Mouse (Mus musculus) ZHBTc4 (cell line): ENCODE results near the gene Thada.
"Not testable (repeated sequence)": the region's sequence is repeated elsewhere in the genome, so short reads cannot be mapped to it uniquely, and the experiment has no call there.

Experiments used
- DNase-seq: peaks from one replicate; pipeline ENCODE4 v3.0.0-alpha.2; 2011; ENCODE audit warnings: low read depth, low spot score

The Thada gene

DNA sequence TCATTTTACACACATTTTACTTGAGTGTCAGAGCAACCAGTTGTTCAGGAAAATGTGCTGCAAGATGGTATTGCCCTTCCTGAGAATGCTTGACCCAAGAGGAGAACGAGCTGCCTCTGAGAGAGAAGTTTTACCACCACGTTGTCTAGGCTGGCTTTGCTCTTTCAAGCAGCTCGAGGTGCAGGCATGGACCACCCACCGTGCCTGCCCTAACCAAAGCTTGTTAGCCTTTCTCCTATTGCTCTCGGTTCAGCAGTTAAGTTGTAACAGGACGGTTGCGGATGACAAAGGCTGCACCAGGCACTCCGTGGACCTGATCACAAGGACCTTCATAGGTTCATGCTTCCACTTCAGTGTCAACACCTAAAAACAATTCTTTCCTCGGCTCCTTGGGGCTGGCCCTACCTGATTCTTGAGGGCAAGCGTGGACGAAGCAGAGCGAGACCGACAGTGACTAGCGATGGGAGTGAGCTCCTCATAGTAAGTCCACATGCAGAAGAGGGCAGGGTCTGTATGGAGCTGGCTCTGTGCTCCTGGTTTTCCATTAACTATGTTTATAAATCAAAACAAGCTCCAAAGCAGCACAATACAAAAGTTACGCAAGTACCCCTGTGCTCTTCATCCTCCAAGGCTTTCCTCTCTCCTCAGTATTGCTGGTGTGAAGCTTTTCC lies 241.7 kb downstream of the Thada start:
- DNase-seq, result no peak

DNA sequence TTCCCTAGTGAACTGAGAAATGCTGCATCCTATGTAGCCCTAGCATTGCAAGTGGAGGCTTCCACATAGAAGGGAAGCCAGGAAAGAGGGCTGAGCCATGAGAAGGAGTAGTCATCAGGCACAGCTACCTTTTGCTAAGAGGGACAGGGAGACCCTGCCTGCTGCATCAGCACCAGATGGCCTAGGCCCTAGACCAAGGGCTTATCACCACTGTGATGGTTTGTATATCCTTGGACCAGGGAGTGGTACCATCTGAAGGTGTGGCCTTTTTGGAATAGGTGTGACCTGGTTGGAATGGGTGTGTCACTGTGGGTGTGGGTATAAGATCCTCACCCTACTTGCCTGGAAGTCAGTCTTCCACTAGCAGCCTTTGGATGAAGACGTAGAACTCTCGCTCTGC lies 247.2 kb downstream of the Thada start:
- not testable (repeated sequence) for DNase-seq

DNA sequence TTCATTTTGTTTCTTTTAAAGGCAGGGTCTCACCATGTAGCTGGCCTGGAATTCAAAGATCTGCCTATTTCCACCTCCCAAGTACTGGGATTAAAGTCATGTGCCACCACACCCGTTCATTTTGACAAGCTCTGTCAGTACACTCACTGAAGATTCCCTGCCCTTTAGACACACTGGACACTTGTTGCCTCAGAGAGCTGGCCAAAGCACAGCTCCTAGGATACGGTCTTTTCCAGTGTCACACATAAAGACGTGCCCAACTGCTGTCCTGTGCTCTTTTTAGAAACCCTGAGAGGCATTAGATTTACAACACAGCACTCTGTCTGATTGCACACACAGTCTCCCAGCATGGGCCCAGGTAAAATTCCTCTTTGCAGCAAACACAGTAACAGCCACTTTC lies 248.3 kb downstream of the Thada start:
- no peak for DNase-seq

DNA sequence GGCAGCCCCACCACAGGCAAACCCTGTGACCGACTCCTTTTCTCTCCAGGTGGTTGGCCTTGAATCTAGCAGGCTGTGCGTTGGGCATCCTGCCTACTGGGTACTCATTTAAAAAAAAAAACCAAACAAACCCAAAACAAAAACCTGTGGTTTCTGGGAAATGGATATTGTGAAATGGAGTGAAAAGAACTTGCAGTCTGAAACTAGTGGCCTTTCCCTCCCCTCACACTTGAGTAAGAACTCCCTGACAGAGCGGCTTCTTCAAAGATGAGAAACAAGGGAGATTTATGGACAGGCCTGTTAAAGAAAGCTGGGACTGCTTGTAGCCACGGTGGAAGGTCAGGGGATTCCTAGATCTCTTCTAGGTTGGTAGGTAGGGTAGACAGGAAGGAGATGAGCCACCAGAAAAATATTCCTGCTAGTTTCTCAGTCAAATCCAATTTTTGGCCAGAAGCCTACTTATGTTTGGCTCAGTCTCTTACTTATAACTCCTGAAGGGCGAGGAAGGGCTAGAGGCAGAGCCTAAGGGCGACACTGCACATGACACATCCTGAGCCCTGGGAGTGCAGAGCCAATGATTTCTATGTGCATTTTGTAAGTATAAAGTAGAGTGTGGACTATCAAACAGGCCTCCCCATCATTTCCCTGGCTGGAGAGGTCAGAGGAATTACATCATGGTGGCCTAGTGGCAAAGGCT lies 250.6 kb downstream of the Thada start:
- no peak for DNase-seq

DNA sequence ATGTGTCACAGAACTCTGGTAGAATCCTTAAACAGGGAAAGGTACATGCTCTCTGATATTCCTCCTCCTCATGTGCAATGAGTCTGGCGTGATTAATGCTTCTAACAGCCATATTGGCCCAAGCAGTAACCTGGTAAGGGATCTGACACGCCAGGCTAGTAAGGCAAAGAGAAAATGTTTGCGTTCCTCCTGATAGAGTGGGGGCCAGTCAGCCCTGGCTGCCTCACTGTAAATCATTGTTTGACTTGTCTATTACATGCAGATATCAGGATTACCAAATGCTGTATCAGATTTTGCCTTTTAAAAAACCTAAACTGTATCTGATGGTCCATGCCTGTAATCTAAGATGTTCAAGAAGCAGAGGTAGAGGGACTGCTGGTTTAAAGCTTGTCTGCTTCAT lies 252.5 kb downstream of the Thada start:
- no peak for DNase-seq

DNA sequence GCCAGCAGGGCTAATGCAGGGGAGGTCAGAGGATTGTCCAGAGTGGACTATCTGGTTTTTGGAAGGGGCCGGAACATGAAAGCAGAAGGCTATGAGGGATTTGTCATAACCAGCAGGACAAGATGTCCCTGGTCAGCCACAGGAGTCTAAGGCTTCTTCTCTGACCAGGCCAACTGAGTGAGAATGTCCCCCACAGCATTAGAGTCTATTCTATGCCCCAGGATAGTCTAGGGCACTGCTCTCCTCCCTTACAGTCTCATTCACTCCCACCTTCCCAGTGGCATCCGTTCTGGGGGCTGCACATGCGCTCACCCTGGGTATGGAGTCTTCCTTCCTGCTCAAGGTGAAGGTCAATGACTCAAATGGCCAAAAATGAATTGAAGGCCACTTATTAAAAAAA lies 258.4 kb downstream of the Thada start:
- no peak for DNase-seq

DNA sequence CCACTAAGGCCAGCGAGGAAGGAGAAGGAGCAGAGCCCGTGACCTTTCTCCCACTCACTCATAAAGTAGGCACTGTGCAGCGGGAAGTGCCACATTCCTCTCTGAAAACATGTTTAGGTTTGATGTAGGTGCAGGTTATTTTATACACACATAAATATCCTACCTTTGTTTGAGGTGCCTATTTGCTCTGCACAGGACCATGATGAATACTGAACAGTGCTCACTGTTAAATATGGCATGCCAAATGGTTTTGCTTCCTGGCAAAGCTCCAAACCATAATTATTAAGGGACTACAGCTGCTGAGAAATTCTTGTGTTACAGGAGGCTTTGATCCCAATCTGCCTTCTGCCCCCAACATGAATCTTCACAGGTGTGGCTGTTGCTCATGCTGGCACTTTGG lies 259.8 kb downstream of the Thada start:
- no peak for DNase-seq

DNA sequence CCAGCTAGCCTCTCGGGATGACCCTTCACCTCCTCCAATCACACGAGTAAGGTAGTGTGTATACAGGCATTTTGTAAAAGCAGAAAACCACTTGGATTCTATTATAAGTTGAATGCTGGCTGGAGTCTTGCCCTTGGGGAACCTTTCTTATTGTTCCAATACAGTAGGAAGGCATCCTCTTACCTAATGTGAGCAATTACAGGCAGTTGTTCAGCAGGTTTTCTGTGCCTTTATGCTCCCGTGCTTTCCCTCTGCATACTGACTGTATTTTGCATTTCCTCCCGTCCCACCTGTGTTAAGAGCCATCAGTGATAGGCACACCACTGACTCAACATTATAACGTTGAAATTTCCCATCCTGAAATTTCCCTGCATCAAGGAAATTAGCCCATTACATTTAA lies 261.0 kb downstream of the Thada start:
- no peak for DNase-seq

DNA sequence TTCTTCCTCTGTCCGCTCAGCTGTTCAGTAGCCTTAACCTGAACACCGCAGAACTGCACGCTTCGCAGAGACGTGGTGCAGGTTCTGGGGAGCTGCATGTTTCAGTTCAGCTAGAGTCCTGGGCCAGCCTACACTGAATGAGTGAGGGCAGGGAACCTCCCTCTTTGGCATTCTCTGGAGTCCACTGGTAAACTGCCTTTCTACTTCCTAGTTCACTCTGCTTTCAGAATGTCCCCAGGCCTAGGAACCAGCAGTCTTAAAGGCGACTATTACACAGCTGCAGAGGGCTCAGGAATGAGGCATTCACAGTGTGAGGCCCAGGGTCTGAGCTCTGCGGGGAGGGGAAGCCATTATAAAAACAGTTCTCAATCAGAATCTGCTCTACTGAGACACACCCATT lies 262.7 kb downstream of the Thada start:
- DNase-seq, result peak; percentile 56

DNA sequence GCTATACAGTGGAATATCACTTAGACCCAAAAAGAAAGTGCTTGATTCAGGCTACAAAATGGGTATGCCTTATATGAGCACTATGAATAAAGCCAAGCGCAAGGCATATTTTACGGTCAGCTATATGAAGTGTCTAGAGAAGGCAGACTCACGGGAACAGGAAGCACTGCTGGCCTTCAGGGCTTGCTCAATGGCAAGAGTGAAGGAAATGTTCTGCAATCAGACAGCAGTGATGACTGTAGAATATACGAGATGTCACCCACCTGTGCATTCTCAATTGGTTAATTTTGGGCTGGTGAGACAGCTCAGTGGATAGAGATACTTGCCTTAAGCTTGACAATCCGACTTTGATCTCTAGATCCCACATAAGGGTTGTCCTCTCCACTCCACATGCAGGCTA lies 264.8 kb downstream of the Thada start:
- no peak for DNase-seq

DNA sequence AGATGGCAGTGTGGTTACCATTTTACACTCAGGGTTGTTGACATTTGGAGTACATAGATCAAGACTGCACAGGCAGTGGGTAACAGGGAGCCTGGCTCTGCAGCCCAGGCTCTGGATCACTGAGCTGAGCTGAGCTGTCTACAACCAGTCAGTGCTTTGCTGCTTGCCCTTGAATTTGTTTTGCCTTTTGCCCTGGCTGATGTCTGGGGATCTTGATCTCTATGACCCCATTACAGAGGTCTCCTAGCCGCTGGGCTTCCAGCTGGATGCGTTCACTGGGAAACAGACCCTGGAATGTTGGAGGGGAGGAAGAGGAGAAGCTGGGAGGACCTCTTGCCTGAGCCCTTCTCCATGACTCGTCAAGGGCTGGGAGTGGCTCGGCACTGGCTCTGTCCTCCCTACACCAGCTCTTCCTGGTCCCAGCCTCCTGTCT lies 268.1 kb downstream of the Thada start:
- DNase-seq, result peak; percentile 18

DNA sequence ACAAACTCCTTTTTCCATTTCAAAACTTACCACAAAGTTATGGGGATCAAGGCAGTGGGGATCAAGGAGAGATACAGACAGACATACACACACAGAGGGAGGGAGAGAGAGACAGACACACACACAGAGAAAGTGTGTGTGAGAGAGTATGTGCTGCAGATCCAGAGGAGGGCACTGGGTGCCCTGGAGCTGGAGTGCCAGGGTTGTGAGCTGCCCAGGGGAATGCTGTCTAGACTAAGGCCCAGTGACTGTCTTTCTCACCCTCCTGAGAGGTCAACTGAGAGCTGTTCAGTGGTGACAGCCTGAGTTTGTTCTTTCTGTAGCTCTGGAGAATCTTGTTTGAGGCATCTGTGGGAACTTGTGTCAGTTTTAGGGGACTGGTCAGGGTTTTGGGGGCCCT lies 269.7 kb downstream of the Thada start:
- DNase-seq, result no peak

DNA sequence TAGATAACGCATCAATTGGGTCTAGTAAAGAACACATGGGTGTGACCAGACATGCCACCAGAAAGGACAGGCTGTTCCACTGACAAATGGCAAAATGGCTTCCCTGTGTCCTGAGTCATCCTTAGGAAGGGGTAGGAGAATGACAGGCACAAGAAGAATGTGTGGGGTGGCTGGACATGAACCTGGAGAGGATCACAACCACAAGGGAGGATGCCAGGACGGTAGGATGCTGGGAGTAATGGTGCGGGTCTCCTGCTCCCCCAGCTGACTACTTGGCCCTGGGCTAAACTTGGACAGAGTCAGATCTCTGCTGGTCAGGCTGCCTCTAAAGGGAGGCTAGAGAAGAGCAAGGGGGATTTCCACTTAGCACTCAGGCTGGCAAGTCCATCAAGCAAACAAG lies 270.2 kb downstream of the Thada start:
- no peak for DNase-seq

DNA sequence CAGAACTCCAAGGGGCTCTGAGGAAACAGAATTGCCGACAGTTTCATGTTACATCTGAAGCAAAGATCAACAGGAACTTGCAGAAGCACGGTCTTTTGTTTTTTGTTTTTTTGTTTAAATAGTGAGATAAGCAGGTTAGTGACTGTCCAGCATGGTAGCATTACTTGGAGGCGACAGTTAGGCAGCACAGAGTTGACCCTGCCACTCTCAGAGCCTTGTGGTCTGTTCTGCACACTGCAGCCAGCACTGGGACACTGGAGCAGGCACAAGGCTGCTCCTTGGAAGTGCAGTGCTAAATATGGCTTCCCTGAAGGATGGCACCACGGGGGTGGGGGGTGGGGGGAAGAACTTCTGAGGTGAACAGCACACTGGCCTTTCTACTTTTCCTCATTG lies 271.0 kb downstream of the Thada start:
- no peak for DNase-seq

DNA sequence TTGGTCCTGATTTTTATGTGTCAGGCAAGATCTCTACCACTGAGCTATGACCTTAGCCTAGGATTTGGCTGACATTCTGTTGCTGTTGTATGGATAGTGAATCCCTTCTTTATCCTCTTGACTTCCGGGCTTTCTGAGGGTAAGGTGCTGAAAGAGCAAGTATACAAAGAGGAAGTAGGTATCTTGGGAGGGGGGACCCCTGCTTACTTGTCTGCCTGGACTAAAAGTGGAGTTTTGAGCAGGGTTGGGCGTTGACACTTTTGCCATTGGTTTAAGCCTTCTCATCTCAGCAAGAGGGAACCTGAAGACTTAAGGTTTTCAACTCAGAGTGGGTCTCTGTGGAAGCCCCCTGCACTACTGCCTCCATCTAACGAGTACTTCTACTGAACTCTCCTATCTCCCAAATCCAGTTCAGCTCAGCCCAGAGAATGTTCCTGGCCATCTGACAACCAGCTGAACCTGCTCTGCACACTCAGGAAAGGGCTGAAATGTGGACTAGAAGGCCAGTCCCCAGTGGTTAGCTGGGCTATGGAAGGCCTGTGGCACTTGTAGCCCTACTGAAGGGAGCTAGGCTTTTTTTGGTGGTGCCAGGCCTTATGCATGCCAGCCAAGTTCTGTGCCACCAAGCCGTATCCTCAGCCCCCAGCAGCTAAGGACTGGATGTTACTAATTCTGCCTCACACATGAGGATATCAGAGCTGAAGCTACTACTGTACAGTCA lies 271.6 kb downstream of the Thada start:
- no peak for DNase-seq

DNA sequence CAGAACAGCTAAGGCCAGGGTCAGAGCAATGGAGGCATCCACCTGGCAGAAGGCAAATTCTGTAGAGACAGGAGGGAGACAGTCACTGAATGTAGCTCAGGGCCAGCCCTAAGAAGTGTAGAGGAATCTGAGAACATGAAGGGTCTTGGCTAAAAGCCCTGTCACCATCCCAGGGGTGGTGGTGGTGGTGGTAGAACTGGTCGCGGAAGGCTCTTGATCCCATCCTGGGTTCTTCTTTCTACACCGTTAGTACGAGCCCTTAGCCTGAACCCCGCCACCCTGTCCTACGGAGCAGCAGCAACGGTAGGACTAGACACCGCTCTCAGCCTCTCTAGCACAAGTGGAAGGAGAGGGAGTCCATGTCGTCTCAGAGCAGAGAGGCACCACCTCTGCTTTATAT lies 272.6 kb downstream of the Thada start:
- no peak for DNase-seq

DNA sequence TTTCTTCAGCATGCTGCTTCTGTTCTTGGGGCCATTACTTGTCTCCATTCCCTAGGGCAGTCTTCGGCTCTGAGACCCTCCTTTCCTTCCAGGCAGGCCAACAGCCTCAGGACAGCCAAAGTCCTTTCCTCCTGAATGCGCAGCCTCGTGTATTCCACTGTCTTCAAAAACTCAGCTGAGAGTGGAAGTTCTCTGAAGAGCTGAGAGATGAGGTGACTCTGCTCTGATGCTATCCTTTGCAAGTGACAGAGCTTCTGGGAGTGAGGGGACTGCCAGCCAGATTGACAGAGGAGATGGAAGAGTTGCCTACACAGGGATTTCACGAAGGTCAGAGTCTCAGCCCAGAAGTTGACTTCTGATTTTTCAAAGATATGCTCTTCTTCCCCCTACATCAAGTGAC lies 274.1 kb downstream of the Thada start:
- DNase-seq, result no peak

DNA sequence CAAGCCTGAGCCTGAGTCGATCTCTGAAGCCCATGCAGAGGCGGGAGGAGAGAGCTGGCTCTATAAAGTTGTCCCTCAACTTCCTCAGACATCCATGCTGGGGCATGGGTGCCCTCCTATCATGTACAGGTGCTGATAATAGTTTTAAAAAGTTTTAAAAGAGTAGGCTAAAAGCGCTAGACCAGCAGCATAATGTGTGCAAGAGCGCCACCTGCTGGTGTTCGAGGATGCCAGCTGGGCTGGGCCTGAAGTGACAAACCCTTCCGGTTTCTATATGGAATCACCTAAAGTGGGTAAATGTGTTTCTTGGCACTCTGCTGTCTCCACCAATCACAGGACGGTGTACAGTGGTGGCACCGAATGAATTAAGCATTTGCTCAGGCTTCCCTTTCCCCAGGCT lies 275.1 kb downstream of the Thada start:
- DNase-seq, result peak; percentile 60

DNA sequence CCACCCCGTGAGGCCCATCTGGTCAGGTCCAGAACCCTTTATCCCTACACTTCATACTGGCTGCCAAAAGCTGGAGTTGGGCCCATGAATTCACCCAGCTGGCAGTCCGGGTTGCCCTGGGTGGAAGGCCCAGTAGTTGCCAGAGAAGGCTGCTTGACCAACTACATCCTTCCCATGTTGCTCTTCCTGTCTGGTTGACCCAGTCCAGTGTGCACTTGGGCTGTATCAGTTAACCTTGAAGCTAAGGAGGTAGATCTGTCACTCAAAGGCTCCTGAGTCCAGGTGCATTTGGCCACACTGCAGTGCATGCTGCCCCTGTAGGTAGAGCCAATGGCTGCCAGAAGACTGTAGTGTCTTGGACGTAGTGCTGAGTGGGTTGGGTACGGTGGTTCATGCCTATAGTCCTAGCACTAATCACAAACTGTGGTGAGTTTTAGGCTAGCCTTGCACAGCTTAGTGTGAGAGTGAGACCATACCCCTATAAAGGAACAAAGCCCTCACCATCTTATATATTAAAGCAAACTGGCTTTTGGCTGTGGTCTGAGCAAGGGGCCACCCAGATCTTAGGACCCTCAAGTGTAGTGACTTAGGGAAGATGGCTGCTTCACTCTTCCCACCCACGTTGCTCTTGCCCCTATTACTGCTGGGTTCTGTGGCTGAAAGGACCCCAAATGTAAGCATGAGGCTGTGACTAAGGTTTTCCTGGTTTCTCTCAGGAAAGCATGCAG lies 276.7 kb downstream of the Thada start:
- no peak for DNase-seq

DNA sequence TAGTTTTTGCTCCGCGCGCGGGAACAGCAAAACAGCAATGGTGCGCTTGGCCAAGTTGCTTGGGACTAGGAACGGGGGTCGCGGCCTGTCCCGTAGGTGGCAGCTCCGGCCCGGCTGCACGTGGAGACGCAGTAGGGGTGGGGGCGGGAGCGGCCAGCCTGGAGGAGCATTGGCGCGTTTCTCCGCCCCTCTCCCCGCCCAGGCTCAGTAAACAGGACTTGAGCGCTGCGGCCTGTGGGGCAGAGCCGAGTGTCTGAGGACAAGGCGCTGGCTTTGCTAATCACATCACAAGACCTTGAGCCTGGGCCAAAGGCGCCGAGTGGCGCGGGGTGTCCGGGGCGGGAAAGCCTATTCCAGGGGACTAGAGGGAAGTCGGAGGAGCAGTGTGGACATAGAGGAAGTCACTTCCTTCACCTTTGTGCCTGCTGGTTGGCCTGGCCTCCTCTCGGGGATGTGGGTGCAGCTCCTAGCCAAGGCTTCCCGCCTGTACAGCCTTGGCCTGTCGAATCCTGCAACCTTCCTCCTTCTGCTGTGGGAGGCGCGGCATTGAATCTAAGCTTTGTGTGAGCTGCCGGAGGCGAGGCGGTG lies 277.5 kb downstream of the Thada start:
- peak; percentile 91 for DNase-seq

DNA sequence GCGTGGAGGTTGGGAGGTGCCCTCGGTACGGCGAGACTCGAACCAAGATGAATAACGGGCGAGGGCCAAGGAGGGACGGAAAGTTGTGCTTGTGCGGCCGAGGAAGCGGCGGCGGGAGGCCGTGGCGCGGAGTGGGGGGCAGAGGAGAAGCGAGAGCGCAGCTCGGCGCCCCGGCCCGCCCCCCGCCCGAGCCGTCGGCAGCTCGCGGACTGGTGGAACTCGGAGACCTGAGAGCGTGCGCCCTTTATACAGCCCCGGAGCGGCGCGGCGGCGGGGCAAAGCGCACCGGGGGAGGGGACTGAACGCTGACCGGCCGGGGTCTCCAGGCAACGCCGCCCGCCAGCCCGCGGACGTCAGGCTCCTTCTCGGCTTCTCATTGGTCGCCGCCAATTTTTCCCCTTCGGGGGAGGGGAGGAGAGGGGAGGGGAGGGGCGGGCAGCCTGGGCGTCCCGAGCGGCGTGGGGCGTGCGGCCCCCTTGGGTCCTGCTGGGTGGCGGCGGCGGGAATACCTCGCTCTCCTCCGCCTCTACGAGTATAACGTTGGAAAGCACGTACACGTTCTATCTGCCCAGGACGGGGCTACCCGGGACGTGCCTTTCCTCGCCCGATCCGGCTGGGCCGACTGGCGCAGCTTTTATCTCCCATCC lies 278.2 kb downstream of the Thada start, which contains the start of gene Zfp36l2:
Gene Zfp36l2 (minus strand): TSS at position 221 of the 647 bp plus-strand sequence.
- DNase-seq, result peak; percentile 90
